Mouse (Mus musculus): ENCODE measurements at regions not wholly inside any gene's neighbourhood (a gene's known extent, or its start where the extent isn't known, plus 50 kb on each side); places are given as distances from the start of the nearest gene placed in this dataset.

DNA sequence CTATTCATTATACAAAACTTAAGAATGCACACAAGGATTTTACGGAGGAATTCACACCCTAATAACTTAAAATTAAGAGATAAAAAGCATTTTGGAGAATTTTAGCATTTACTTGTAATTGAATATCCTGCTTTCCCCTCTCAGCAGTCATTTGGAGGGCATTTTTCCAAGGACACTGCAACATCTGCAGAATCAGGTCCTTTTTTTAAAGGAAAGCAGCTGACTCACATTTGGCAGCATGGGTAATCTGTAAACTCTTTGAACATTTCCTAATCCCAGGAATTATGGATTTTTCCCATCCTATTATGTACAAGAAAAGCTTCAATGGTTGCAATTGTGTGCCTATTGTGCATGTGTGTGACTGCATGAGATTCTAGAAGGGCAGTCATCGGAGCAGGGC lies 112.0 kb downstream of the Gm19410 start:
- DNase-seq = no peak

GRCm38 (mm10) chr8:35881810-35882209 lies 116.2 kb downstream of the Gm19410 start:
- DNase-seq = no peak

DNA sequence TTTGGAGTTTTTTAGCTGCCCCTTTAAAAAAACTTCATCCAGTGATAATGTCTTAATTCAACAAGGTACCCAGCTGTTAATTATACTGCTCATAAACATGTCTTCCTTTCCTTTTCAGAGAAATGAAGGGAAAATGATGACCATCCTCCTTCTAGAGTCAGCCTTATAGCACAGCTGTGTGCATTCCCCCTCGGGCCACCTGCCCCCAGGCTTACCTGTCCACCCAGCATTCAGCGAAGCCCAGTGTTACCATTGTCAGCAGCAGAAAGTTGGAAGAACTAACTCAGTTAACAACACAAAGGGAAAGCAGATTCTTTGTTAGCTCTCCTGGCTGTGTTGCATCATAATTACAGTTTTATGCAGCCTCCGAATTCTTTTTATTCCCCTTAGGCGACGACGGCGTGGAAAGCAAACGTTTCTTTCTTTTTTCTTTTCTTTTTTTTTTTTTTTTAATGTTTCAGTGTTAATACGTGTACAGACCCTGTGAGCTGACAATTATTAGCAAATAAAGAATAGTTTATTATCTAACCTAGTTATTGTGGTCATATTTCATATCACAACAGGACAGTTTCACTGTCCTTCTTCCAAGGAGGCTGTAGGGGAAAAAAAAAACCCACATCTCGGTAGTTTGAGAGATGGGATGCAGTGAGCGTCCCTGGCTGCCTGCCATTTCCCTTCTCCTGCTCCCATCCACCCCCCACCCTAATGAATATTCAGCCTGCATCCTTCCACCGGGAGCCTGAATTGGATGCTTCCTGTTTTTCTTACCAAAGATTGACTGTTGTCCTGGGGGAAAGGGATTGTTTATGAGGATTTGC lies 117.3 kb downstream of the Gm19410 start:
- DNase-seq = no peak

- no peak for DNase-seq
These were observed 117.8 kb downstream of the Gm19410 start for GRCm38 (mm10) chr8:35883456-35883780.

- no peak for DNase-seq
These were observed 119.0 kb downstream of the Gm19410 start for GRCm38 (mm10) chr8:35884545-35884944.

GRCm38 (mm10) chr8:35890083-35890482 lies 124.5 kb downstream of the Gm19410 start:
- DNase-seq = no peak

GRCm38 (mm10) chr8:35891769-35892168 lies 126.2 kb downstream of the Gm19410 start:
- DNase-seq = no peak

DNA sequence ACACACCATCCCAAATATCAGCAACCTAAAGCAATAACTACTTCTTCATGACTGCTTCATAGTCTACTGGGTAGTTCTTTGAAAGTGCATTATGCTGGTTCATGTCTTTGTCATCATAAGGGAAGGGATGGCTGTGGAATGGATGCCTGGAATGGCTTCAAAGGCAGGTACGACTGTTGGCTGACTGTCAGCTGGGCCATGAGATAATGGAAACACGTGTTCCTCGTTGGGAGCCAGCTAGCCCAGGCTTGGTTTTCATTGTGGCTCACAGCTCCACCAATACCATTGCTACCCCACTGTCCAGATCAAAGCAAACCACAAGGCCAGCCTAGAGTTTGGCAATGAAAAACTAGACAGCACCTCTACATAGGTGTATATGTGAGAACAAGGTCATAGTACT lies 132.9 kb downstream of the Gm19410 start:
- no peak for DNase-seq

- DNase-seq = no peak
These were observed 135.9 kb downstream of the Gm19410 start for GRCm38 (mm10) chr8:35901490-35901889.

DNA sequence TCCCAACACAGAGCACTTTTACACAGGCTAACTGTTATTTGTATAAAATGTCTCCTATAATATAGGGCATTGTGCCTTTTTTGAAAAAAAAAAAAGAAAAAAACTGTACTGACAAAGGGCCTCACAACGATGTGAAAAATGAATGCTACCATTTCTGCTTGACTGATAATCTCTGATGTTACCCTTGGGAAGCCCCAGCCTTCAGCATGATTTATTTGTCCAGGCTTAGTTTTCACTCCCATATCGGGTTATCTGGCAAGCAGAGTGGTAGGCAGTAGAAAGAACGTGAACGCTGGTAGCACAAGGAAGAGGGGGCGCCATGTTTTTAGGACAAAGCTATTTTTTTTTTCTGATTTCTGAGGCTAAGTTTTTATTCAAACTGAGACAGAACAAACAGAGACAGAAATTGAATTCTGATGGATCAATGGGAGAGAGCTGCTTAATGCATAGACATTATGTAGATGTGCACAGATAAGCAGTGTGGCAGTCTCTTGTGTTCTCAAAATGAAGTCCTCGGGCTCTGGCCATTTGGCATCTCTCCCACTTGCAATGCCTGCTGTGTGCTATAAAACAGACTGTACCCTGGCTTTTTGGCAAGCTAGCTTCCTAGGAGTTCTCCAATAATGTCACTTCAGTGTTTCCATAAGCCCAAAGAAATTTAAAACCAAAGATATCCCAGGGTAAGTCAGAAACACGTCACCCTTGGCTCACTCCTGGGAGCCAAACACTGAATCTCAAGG lies 139.3 kb downstream of the Gm19410 start:
- no peak for DNase-seq

- DNase-seq = no peak
These were observed 142.4 kb downstream of the Gm19410 start for GRCm38 (mm10) chr8:35907998-35908397.

GRCm38 (mm10) chr8:35912264-35912663 lies 146.7 kb downstream of the Gm19410 start:
- no peak for DNase-seq

DNA sequence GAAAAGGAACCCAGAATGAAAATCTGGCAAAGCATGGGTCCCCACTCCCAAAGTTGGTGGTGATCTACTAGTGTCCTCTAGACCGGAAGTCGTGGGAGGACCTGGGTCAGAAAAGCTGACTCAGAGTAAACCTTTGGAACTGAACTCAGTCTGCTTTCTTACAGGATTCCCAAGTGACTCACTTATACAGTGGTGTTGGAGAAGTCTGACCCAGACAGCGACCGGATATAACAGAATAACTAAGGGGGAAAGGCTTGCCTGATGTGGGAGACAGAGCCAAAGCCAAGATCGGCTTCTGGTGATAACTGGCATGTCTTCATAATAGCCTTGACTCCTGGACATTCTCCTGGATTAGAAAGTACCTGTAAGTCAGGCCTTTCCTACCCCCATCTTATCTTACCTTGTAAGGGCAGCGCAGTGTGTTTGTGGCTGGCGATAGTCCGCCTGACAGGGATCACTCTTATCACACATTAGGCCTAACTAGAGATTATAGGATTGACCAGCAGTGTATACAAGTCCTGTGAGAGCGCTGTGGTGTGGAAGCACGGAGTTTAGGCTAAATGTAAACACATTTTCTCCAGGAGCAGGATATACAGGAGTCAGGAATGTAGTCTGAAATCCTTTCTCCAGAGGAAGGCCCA lies 150.4 kb downstream of the Gm19410 start:
- DNase-seq = no peak

DNA sequence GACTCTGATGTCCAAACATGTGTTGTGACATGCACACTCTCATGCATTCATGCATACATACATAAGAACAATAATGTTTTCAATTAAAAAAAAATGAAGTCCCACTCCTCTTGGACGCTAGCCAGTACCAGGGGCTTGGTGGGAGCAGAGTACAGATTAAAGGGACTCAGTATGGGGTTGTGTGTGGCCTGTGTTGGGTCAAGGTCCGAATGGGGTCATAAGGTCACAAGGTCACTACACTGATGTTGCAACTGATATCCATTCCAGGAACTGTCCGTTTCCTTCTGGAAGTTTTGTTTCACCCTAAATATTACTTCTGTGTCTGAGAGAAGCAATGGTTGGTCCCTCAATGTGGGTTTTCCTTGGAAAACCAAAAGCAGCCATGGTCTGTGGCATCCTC lies 152.0 kb downstream of the Gm19410 start:
- no peak for DNase-seq

DNA sequence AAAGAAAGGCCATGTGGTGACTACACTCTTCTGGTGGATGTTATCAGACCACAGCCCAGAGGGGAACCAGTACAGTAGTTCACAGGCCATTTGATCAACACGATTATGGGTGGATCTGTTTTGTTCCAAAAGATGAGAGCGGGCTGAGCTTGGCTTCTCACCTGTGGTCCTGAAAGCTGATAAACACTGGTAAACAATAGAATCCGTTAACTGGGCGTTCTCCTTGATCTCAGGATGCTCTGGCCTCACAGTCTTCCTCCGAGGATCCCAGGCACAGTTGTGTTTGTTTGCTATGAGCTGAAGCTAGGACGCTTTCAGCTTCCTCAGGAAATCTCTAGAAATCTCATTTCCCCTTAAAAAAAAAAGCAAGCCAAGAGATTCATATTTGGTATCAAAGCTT lies 153.9 kb downstream of the Gm19410 start:
- DNase-seq = no peak

- DNase-seq = no peak
These were observed 154.5 kb downstream of the Gm19410 start for GRCm38 (mm10) chr8:35919859-35920675.

DNA sequence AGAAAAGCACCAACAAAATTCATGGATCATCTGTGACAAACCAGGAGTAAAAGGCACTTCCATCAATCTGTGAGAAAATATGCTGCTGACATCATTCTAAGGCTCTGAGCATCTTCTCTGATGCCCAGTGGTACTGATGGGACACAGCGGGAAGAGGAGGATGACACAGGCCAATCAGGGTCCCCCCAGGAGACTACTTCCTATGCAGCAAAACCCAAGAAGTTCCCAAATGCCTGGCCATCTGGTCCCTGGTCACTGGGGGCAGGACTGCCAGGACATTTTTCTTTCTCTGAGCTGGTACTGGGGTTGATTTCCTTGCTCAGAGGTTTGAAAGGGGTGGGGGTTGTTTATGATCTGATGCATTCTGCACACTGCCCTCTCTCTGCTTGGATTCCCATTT lies 158.4 kb downstream of the Gm19410 start:
- DNase-seq = no peak

GRCm38 (mm10) chr8:35927408-35927871 lies 161.8 kb downstream of the Gm19410 start:
- no peak for DNase-seq

DNA sequence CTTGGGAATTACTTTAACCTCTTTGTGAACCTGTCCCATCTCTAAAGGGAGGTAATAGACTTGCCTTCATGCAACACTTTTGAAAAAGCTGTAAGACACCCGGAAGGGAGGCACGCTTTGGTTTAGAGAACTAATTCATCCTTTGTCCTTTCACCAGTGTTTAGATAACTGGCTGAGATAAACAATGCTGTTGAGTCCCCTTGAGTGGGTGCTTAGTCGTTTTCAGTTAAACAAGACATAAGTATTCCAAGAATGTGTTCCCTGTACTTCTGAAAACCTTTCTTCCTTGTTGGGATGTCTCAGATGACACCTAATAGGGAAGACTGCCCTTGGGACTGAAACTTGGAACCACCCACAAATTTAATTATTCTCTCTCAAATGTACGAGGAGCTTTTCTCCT lies 164.7 kb downstream of the Gm19410 start:
- DNase-seq = no peak

DNA sequence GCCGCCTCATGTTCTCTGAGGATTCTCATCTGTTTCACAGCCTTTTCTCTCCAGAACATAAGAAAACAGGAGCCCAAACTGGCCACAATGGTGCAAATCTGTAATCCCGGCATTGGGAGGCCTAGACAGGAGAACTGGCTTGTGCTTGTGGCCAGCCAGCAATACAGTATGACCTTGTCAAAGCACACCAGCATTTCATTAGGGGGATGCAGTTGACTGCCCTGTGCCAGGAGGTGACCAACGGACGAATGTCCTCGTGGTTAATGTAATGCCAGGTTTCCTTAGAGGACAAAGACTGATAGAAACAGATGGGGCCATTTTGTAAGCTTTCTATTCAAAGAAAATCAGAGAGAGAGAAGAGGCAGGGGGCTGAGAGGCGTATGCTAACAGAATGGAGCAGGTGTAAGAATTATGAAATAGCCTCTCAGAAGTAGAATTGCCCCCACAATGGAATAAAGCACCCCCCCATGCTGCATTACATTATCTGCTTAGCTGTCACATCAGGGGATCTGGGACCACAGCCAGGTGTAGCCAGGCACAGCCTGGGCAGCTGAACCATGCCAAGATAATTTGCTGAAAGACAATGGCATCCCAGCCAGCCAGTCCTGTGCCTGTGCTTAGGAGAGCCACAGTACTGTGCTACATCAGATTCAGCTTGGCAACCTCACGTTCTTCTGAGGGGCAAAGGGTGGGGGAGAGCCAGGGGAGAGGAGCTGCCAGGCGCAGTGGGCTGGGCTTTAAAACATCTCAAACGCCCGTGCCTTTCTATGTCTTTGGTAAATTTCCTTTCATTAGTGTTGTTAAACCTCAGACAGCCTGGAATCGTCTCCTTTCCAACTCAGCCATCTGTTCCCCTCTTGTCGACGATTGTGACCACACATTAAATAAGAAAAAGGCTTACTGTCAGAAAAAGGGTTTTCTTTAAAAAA lies 167.9 kb downstream of the Gm19410 start:
- DNase-seq = no peak

- no peak for DNase-seq
These were observed 168.6 kb downstream of the Gm19410 start for GRCm38 (mm10) chr8:35934115-35934607.

- DNase-seq = no peak
These were observed 169.4 kb downstream of the Gm19410 start for GRCm38 (mm10) chr8:35935034-35935433.

Measured in B cell, adult 2 months (primary cell).